In genomic region chr2:70609769-70610168, GRCm38 (mm10) we compare ENCODE assay signal across 26 mouse cellular contexts. TPM values are rescaled to one million over a fixed set of nuclear protein-coding genes. Genes with fewer than 3 reads are reported as not detected.
DNase-seq lines count a peak whose midpoint lies in the region; ATAC-seq and TF ChIP-seq lines count a peak whose summit lies in the region.
"Had no signal": no experiment of that assay in that cellular context is flagged by ENCODE, and none has a peak within 500 bp of the region (broad histone marks: within the 10 kb centered on the region; RNA-seq: fewer than 3 reads in every experiment).

No protein-coding gene starts in this region.

- no peak for TF ChIP-seq CTCF in Patski (IDR thresholded peaks at IDR 0.05)

- H3K27me3 ChIP-seq in heart, embryonic 12.5 days (replicated peaks) = no peaks in the 10 kb centered on the region
- no peaks in the 10 kb centered on the region for H3K27me3 ChIP-seq in Patski
- no peaks in the 10 kb centered on the region for H3K27me3 ChIP-seq in forebrain, embryonic 16.5 days (replicated peaks; ENCODE audit: control insufficient read depth, insufficient read depth, low read length)
- H3K27me3 ChIP-seq: CH12.LX had no signal

- H3K9ac ChIP-seq in heart, embryonic 12.5 days = no peak overlapping the region
- no peak overlapping the region for H3K9ac ChIP-seq in forebrain, embryonic 16.5 days (replicated peaks; ENCODE audit: low read depth, low read length)

- no peaks in the 10 kb centered on the region for H3K36me3 ChIP-seq in heart, embryonic 12.5 days
- no peaks in the 10 kb centered on the region for H3K36me3 ChIP-seq in forebrain, embryonic 16.5 days (ENCODE audit: control insufficient read depth, insufficient read depth)
- H3K36me3 ChIP-seq: G1E had no signal

- DNase-seq in heart, adult 11 months = peak; percentile 24
- DNase-seq in 3T3-L1 (ENCODE audit: low read depth, low spot score) (peak; percentile 6), Patski (ENCODE audit: low read depth, low spot score) (peak; percentile 91)
- peak; percentile 79 for DNase-seq in Muller cell, postnatal 12 days (ENCODE audit: inconsistent ontology term)
- no peak for DNase-seq in left cerebral cortex, postnatal 36 days (ENCODE audit: low spot score in 2 of 2)
- no peak for DNase-seq in spleen, postnatal 14 days (ENCODE audit: low spot score in 2 of 2)
- DNase-seq: adrenal gland, adult 2 months; adrenal gland, adult 8-10 months; adrenal gland, postnatal 10 days; adrenal gland, postnatal 14 days; adrenal gland, postnatal 25 days; adrenal gland, postnatal 36 days; B cell, adult 2 months; cerebellum, adult 11 months; cerebellum, adult 11-12 months; cerebellum, adult 18-20 months; cerebellum, adult 2 months; cerebellum, adult 8-10 months had no signal

- intact Hi-C loops in left cerebral cortex, postnatal 36 days (cut with DNase I) = no loop called here

- no peaks in the 10 kb centered on the region for H3K4me1 ChIP-seq in heart, embryonic 12.5 days (replicated peaks)
- no peaks in the 10 kb centered on the region for H3K4me1 ChIP-seq in forebrain, embryonic 16.5 days (replicated peaks; ENCODE audit: control insufficient read depth, insufficient read depth, low read length)

- H3K9me3 ChIP-seq in heart, embryonic 12.5 days (replicated peaks) = peaks cover 16% of the 10 kb centered on the region
- H3K9me3 ChIP-seq in forebrain, embryonic 16.5 days (ENCODE audit: control insufficient read depth, low read length) = no peaks in the 10 kb centered on the region
- H3K9me3 ChIP-seq: G1E had no signal

- no peak overlapping the region for H3K27ac ChIP-seq in heart, embryonic 12.5 days (ENCODE audit: poor library complexity, severe bottlenecking)
- H3K27ac ChIP-seq in forebrain, embryonic 16.5 days (ENCODE audit: low read length) = no peak overlapping the region

- no peak overlapping the region for H3K4me2 ChIP-seq in heart, embryonic 12.5 days
- no peak overlapping the region for H3K4me2 ChIP-seq in forebrain, embryonic 16.5 days (ENCODE audit: low read length)

- H3K4me3 ChIP-seq in heart, embryonic 12.5 days = no peak overlapping the region
- no peak overlapping the region for H3K4me3 ChIP-seq in forebrain, embryonic 16.5 days (replicated peaks; ENCODE audit: low read length)

- ATAC-seq in heart, embryonic 12.5 days (ENCODE audit: insufficient number of reproducible peaks, low FRiP score) = no peak
- ATAC-seq in Patski = peak; percentile 51
- no peak for ATAC-seq in forebrain, embryonic 16.5 days
- ATAC-seq: activated CD4-positive, CD25-positive, alpha-beta regulatory T cell, adult 4 months; CD4-positive, CD25-positive, alpha-beta regulatory T cell, adult 4 months had no signal

- CTCF ChIA-PET in Patski (lab: Charles Lee) = interaction anchor here (0.8 to 2.9 kb wide), 3 partner anchors 9 to 50 kb away, joined by 3 to 9 read pairs (median 3); no protein-coding TSS in a partner anchor

- WGBS in heart, embryonic 12.5 days = 76% methylated on average over 3 of the region's 3 CpGs
- WGBS in forebrain, embryonic 16.5 days = 50% methylated on average over 3 of the region's 3 CpGs

- in situ Hi-C loops in Patski (cut with MboI; ENCODE audit: low pct_unique_long_range_greater_than_20kb) = no loop called here

- POLR2A ChIA-PET in Patski (lab: Charles Lee) = interaction anchor here (0.8 to 1.0 kb wide), 2 partner anchors 11 to 16 kb away, joined by 3 read pairs; no protein-coding TSS in a partner anchor

RNA-seq across cellular contexts. Expression of gene Gorasp2, which starts 51.6 kb away (rescaled TPM):
- 158 and 165 TPM in 2 replicates for polyA plus RNA-seq in heart, embryonic 12.5 days (2016; fragmentation: Nextera tagmentation; extraction: Ambion mirVana)
- polyA plus RNA-seq in Patski (2021) = 121 TPM
- total RNA-seq in left cerebral cortex, postnatal 36 days (2021) = 10 to 100 TPM; 92.0 to 96.9 TPM
- polyA plus RNA-seq in forebrain, embryonic 16.5 days (2015; fragmentation: Nextera tagmentation; extraction: Ambion mirVana) = 134 and 136 TPM in 2 replicates

RNA-seq across cellular contexts. Expression of gene Gm26558, which starts 52.1 kb away (rescaled TPM):
- 3.4 and 4.0 TPM in 2 replicates for polyA plus RNA-seq in heart, embryonic 12.5 days (2016; fragmentation: Nextera tagmentation; extraction: Ambion mirVana)
- 2.0 TPM for polyA plus RNA-seq in Patski (2021)
- total RNA-seq in left cerebral cortex, postnatal 36 days (2021) = under 1 TPM in 1 of 2 experiments, not detected in 1; 0.76 TPM
- 2.2 and 3.8 TPM in 2 replicates for polyA plus RNA-seq in forebrain, embryonic 16.5 days (2015; fragmentation: Nextera tagmentation; extraction: Ambion mirVana)
- total RNA-seq: adrenal gland, adult 2 months; adrenal gland, postnatal 14 days had no signal
- polyA plus RNA-seq: activated CD4-positive, CD25-positive, alpha-beta regulatory T cell, adult 4 months; CD4-positive, CD25-positive, alpha-beta regulatory T cell, adult 4 months had no signal

RNA-seq across cellular contexts. Expression of gene Gad1, which starts 56.9 kb away (rescaled TPM):
- 0.22 and 0.33 TPM in 2 replicates for polyA plus RNA-seq in heart, embryonic 12.5 days (2016; fragmentation: Nextera tagmentation; extraction: Ambion mirVana)
- 16.7 TPM for polyA plus RNA-seq in Patski (2021)
- 100 to 1,000 TPM; 361 to 392 TPM for total RNA-seq in left cerebral cortex, postnatal 36 days (2021)
- polyA plus RNA-seq in forebrain, embryonic 16.5 days (2015; fragmentation: Nextera tagmentation; extraction: Ambion mirVana) = 77.5 and 96.0 TPM in 2 replicates
- total RNA-seq: MEL had no signal
- polyA plus RNA-seq: C2C12, G1E had no signal

Comparison
In these comparisons a context has a peak if more than half of its experiments do, and no peak if none do; other contexts are left out.
1. DNase-seq: peak in heart, adult 11 months (single experiment), 3T3-L1 (single experiment), Muller cell, postnatal 12 days (single experiment) and Patski (single experiment); none in left cerebral cortex, postnatal 36 days (0 of 2) and spleen, postnatal 14 days (0 of 2).
2. RNA of gene Gad1, which starts 56.9 kb away (polyA plus RNA-seq): 77.5 to 96.0 TPM in forebrain, embryonic 16.5 days and 16.7 TPM in Patski (single experiment); 0.22 to 0.33 TPM in heart, embryonic 12.5 days; every median in the first group is over 10 times any median in the second.